Mouse (Mus musculus) hindbrain, embryonic 11.5 days (tissue): ENCODE measurements at regions not wholly inside any gene's neighbourhood (a gene's known extent, or its start where the extent isn't known, plus 50 kb on each side); places are given as distances from the start of the nearest gene placed in this dataset.

Experiments used
- ATAC-seq: fragments of 200-750 bp; cut with Nextera tagmentation; 2 replicates; pipeline ENCODE4 v1.8.0; 2017; ENCODE audit warnings: mild to moderate bottlenecking, moderate TSS enrichment, moderate library complexity; ENCODE audit not compliant: low FRiP score
- DNase-seq: peaks from one replicate; pipeline ENCODE4 v3.0.0-alpha.2; 2015; ENCODE audit warnings: low spot score
- H3K27ac ChIP-seq: fragments of 300-500 bp; sonication (generic); 2 replicates; pipeline ENCODE4 v1.5.1; 2014; ENCODE audit warnings: mild to moderate bottlenecking, low read depth, low read length
- H3K27me3 ChIP-seq: fragments of 300-500 bp; sonication (generic); 2 replicates; pipeline ENCODE4 v1.6.1; 2014; ENCODE audit warnings: mild to moderate bottlenecking, low read length, moderate library complexity, mixed read lengths; ENCODE audit not compliant: control insufficient read depth, insufficient read depth
- H3K36me3 ChIP-seq: fragments of 300-500 bp; sonication (generic); 2 replicates; pipeline ENCODE4 v1.6.1; 2014; ENCODE audit warnings: mild to moderate bottlenecking, low read length, moderate library complexity, mixed read lengths; ENCODE audit not compliant: control insufficient read depth, insufficient read depth
- H3K4me1 ChIP-seq: fragments of 300-500 bp; sonication (generic); replicated peaks from 2 replicates; pipeline ENCODE4 v1.6.1; 2014; ENCODE audit warnings: low read length, mixed read lengths; ENCODE audit not compliant: control insufficient read depth, insufficient read depth
- H3K4me2 ChIP-seq: fragments of 300-500 bp; sonication (generic); replicated peaks from 2 replicates; pipeline ENCODE4 v1.6.1; 2014; ENCODE audit warnings: mild to moderate bottlenecking, low read depth, low read length
- H3K4me3 ChIP-seq: fragments of 300-500 bp; sonication (generic); 2 replicates; pipeline ENCODE4 v1.5.1; 2014; ENCODE audit warnings: low read depth, low read length
- H3K9ac ChIP-seq: fragments of 300-500 bp; sonication (generic); 2 replicates; pipeline ENCODE4 v1.6.1; 2014; ENCODE audit warnings: low read depth, low read length
- H3K9me3 ChIP-seq: fragments of 300-500 bp; sonication (generic); 2 replicates; pipeline ENCODE4 v1.6.1; 2016; ENCODE audit warnings: low read length; ENCODE audit not compliant: control insufficient read depth
- WGBS: fragments of 180-500 bp; shearing (Covaris S2); extraction: QIAGEN DNeasy Blood & Tissue Kit; methylation state at CpG from one replicate; pipeline ENCODE4 v1.1.7; 2014; 5-methylcytosine and 5-hydroxymethylcytosine counted together

DNA sequence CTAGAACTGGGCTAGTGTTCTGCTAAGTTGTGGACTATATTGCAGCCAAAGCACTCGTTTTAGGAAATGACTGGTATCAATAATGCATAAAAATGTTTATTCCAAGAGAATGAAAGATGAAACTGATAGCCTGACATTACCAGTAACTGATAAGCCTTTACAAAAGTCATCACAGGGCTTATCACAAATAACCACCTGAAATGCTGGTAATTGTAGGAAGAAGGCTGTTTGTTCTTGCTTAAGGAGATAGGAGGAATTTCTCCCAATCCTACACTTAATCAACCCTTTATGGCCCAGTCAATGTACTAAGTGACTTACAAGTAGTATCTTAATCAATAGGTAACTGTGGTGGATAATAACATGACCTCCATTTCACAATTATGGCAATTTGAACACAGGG, 217.1 kb upstream of the Rasa1 start:
- no peak overlapping the region for H3K4me3 ChIP-seq

DNA sequence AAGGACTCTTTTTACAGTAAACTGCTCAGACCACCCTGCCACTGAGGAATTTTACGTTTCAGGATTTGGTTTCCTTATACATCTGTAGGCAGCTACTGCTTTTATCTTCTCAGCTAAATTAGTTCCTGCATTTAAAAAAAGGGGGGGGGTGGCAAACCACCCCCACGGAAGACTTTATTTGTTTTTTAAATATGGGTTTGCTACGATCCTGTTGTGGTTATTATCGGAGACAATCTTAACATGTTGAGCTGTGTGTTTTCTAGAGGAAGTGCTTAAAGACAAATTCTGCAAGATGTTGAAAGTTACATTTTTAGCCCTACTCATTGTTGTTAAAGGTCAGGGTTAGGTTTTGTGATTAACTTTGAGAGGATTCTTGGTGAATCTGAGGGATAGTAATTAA, 216.1 kb upstream of the Rasa1 start:
- Histone ChIP-seq H3K4me3 (no peak overlapping the region), H3K9me3 (no peaks in the 10 kb centered on the region), H3K4me1 (no peaks in the 10 kb centered on the region), H3K9ac (no peak overlapping the region), H3K36me3 (no peaks in the 10 kb centered on the region), H3K27ac (no peak overlapping the region), H3K27me3 (no peaks in the 10 kb centered on the region), H3K4me2 (no peak overlapping the region)
- no peak for DNase-seq
- WGBS = 72% methylated on average over 4 of the region's 4 CpGs
- no peak for ATAC-seq

More for the DNA sequence above, 217.1 kb upstream of the Rasa1 start:
- Histone ChIP-seq H3K27ac (no peak overlapping the region), H3K36me3 (no peaks in the 10 kb centered on the region), H3K9me3 (no peaks in the 10 kb centered on the region), H3K4me2 (no peak overlapping the region), H3K4me1 (no peaks in the 10 kb centered on the region), H3K27me3 (no peaks in the 10 kb centered on the region), H3K9ac (no peak overlapping the region)
- DNase-seq (no peak), ATAC-seq (no peak)
- WGBS = 71% methylated on average over 1 of the region's 1 CpGs

DNA sequence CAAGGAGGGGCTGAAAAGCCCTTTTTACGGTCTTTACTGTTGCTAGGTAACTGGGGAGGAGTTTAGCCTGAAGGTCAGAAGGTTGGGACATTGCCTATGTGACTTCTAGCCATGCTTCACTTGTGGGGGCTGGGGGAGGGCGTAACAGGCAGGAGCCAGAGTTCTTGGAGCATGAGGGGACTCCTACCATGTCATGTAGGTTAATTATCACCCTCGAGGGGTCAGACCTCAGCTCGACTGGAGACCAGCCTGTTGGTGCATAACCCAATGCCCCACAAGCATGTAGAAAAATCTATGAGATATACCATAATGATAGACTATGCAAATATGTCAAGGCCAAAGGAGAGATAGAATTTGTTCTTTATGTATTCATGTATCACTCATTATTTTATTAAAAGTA, 215.1 kb upstream of the Rasa1 start:
- Histone ChIP-seq H3K27me3 (no peaks in the 10 kb centered on the region), H3K4me3 (no peak overlapping the region), H3K36me3 (no peaks in the 10 kb centered on the region), H3K9me3 (no peaks in the 10 kb centered on the region), H3K4me2 (no peak overlapping the region), H3K4me1 (no peaks in the 10 kb centered on the region), H3K9ac (no peak overlapping the region), H3K27ac (no peak overlapping the region)
- DNase-seq (no peak), ATAC-seq (no peak)
- 31% methylated on average over 4 of the region's 4 CpGs for WGBS

DNA sequence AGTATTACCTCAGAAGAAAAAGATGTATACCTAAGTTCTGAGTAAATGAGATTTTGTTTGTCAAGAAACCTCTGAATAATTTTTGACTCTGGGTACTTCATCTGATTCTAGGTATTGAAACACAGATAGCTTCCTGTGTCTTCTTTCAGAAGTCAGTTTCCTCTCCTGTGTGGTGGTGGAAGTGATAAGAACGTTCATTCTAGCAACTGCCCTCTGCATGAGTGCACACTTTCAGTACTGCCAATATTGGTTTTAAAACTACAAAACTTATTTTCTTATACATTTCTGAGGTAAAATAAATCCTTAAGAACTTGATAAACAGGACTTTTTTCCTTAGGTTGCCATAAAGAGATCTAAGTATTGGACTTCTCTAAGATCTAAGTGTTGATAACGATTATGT, 209.8 kb upstream of the Rasa1 start:
- H3K9me3 ChIP-seq = no peaks in the 10 kb centered on the region
- H3K4me2 ChIP-seq = no peak overlapping the region
- H3K4me1 ChIP-seq = no peaks in the 10 kb centered on the region
- H3K9ac ChIP-seq = no peak overlapping the region
- DNase-seq (no peak), ATAC-seq (no peak)
- WGBS = 86% methylated on average over 2 of the region's 2 CpGs
- H3K36me3 ChIP-seq = no peaks in the 10 kb centered on the region
- H3K27me3 ChIP-seq = no peaks in the 10 kb centered on the region
- no peak overlapping the region for H3K4me3 ChIP-seq
- no peak overlapping the region for H3K27ac ChIP-seq

DNA sequence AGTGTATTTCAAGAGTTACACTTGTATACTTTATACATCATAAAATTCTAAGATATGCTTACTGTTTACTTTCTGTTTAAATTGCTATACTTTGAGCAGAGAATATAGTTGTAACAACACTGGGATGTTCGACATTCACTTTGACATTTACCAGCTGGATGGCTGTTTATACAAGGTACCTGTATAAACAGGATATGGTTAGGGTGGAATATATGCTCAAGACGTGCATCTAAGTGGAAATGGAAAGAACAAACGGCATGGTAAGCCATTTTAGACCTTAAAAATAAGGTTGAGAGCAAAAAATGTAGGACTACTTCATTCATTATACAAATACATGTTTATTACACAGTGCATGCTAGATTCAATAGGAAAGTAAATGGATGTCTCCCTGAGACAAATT, 195.9 kb upstream of the Rasa1 start:
- Histone ChIP-seq H3K9ac (no peak overlapping the region), H3K27ac (no peak overlapping the region), H3K36me3 (no peaks in the 10 kb centered on the region), H3K4me1 (no peaks in the 10 kb centered on the region), H3K4me3 (no peak overlapping the region), H3K4me2 (no peak overlapping the region), H3K9me3 (no peaks in the 10 kb centered on the region), H3K27me3 (no peaks in the 10 kb centered on the region)
- no peak for DNase-seq
- no peak for ATAC-seq
- WGBS = 76% methylated on average over 3 of the region's 3 CpGs

DNA sequence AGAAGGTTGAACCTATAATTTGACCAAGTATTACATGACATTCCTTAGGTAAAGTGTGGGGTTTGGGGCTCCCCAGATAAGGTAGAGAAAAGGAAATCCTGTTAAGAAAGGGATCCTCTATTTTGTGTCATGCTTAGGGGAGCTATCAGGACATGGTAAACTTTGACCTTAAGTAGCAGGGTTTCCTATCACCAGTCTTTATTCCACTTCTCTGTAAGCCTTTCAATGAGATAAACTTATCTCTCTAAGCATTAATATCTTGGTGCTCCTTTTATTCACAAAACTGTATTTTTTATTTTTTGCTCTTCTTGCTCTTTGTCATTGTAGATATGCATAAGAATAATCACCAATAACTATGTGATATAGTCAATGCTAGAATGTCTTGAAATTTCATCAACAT, 194.4 kb upstream of the Rasa1 start:
- Histone ChIP-seq H3K36me3 (no peaks in the 10 kb centered on the region), H3K4me3 (no peak overlapping the region), H3K27me3 (no peaks in the 10 kb centered on the region), H3K9me3 (no peaks in the 10 kb centered on the region), H3K9ac (no peak overlapping the region), H3K4me1 (no peaks in the 10 kb centered on the region), H3K4me2 (no peak overlapping the region), H3K27ac (no peak overlapping the region)
- ATAC-seq (no peak), DNase-seq (no peak)

DNA sequence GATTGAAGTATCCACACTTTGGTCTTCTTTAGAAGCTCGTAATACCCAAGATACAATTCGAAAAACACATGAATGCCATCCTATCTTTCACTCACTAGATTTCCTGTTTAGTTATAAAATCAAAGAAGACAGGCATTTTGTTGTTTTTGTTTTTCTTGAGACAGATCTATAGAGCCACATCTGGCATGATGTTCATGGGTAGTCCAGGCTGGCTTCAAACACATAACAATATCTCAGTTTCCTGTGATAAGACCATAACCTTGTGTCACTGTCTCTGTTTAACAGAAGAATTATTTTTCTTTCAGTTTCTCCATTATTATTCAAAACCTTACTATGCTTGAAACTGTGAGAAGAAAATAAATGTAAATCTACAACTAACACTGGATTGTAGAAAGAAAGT, 190.5 kb upstream of the Rasa1 start:
- Histone ChIP-seq H3K36me3 (no peaks in the 10 kb centered on the region), H3K4me3 (no peak overlapping the region), H3K9me3 (no peaks in the 10 kb centered on the region), H3K9ac (no peak overlapping the region), H3K27ac (no peak overlapping the region), H3K27me3 (no peaks in the 10 kb centered on the region), H3K4me2 (no peak overlapping the region), H3K4me1 (no peaks in the 10 kb centered on the region)
- DNase-seq = no peak
- no peak for ATAC-seq
- WGBS = 93% methylated on average over 2 of the region's 2 CpGs

DNA sequence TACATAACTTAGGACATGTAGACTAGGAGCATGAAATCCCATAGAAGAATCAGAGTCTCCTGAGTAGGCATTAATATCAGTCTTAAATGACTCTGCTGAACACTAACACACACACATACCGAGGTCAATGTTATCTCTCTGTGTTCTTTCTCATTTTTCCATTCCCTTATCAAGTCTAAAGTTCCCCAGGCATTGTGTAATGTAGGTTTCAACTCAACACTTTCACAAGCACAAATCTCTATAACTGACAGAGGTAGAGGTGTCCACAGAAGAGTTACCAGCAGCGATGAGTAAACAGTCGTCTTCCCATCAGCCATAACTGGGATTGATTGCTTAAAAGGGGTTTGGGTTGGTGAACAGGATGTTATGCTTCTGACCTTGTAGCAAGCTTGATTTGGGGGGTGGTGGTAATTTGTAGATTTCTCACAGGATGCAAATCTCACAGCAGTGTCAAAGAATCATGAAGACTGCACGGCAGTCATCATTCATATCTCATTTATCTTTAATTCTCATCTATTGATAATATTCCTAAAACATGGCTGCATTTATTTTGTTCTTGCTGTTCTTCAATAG, 187.4 kb upstream of the Rasa1 start:
- H3K4me3 ChIP-seq = no peak overlapping the region
- no peak for ATAC-seq

DNA sequence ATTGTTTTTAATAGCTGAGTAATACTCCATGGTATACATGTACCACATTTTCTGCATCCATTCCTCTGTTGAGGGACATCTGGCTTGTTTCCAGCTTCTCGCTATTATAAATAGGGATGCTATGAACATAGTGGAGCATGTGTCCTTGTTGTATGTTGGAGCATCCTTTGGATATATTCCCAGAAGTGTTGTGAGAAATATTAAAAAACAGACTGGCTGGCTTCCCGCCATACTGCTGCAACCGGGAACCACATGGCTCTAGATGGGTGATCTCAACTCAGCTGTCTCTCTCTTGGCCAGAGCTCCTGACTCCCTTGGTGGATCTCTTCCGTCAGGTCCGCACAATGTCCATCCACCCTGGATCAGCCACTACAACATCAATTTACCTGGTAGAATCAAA, 182.4 kb upstream of the Rasa1 start:
- Histone ChIP-seq H3K27me3 (no peaks in the 10 kb centered on the region), H3K4me1 (no peaks in the 10 kb centered on the region), H3K36me3 (no peaks in the 10 kb centered on the region), H3K9me3 (no peaks in the 10 kb centered on the region), H3K9ac (no peak overlapping the region), H3K4me3 (no peak overlapping the region), H3K4me2 (no peak overlapping the region), H3K27ac (no peak overlapping the region)
- ATAC-seq (no peak), DNase-seq (no peak)
- 92% methylated on average over 5 of the region's 5 CpGs for WGBS

More for the DNA sequence above, 187.4 kb upstream of the Rasa1 start:
- H3K27me3 ChIP-seq = no peaks in the 10 kb centered on the region
- H3K27ac ChIP-seq = no peak overlapping the region
- DNase-seq = no peak
- 87% methylated on average over 4 of the region's 4 CpGs for WGBS
- H3K36me3 ChIP-seq = no peaks in the 10 kb centered on the region
- H3K9ac ChIP-seq = no peak overlapping the region
- no peaks in the 10 kb centered on the region for H3K9me3 ChIP-seq
- no peak overlapping the region for H3K4me2 ChIP-seq
- H3K4me1 ChIP-seq = no peaks in the 10 kb centered on the region
